Mouse (Mus musculus) induced T-regulatory cell, adult 2 months (primary cell): ENCODE measurements around the gene Lbx1.
A peak's percentile ranks its signal among the peaks of the same experiment; 100 is the strongest.

Source experiments
- DNase-seq: peaks from one replicate; pipeline ENCODE4 v3.0.0-alpha.2; 2012; ENCODE audit warnings: low read depth

Lbx1 gene

DNA sequence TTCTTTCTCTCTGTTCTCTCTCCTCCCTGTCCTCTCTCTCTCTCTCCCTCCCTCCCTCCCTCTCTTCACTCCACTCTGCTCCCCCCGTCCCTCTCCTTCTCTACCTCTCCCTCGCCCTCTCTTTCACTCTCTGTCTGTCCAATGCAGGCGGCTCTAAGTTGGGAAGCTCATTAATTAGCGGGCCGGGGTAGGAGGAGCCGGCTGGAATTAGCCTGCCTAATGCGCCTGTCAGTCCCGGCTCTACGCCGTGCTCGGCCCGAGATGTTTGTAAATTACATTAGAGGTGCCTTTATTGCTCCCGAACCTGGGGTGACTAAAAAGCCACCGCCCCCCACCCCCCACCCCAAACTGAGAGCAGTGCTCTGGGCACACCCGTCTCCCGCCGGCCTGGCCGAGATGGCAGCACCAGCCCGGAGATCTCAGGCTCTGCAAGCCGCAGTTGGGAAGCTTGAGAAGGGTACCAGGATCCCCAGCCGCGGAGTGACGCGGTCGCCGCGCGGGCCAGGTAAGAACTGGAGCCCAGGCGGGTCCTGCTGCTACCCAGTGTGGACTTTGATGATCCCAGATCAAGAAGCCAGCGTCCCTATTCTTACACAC, at the start of gene Lbx1:
Lbx1 (minus strand) TSS at position 47 of the 597 bp plus-strand sequence.
- DNase-seq = peak; percentile 29

GRCm38 (mm10) chr19:45283302-45283701, 47.7 kb upstream of the Lbx1 start:
- DNase-seq = peak; percentile 35

DNA sequence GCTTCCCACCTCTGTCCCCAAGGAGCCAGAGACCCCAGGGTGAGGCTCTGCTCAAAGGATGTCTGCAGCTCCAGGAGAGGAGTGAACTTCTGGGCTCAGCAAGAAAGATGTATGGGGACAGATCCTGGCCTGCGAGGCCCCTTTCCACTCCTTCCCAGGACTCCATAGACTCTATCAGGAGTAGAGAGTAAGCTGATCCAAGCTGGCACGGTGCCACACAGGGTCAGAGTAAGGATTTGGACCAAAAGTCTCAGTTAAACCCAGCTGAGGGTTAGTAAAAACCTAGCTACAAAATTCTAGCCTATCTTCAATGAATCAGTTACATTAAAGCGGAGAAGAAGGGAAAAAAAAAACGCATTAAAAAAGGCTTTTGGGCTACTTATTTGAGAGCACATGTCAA, 40.6 kb upstream of the Lbx1 start:
- no peak for DNase-seq

- no peak for DNase-seq
Measured at GRCm38 (mm10) chr19:45271986-45272385, 36.4 kb upstream of the Lbx1 start.

DNA sequence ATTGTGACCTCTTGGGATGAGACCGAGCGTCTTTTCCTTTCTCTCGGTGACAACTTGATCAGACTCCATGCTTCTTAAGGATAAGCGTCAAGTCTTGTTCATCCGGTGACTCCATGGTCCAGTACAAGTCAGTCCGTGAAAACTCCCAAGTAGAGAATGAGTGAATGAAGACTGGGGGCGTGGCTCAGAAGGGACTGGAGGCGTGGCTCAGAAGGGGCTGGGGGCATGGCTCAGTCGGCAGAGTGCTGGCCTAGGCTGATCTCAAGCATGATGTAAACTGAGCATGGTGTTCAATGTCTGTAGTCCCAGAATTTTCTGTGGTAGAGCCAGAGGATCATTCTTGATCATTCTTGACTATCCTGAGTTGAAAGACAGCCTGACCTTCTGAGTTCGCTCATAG, 27.4 kb upstream of the Lbx1 start:
- DNase-seq = no peak

DNA sequence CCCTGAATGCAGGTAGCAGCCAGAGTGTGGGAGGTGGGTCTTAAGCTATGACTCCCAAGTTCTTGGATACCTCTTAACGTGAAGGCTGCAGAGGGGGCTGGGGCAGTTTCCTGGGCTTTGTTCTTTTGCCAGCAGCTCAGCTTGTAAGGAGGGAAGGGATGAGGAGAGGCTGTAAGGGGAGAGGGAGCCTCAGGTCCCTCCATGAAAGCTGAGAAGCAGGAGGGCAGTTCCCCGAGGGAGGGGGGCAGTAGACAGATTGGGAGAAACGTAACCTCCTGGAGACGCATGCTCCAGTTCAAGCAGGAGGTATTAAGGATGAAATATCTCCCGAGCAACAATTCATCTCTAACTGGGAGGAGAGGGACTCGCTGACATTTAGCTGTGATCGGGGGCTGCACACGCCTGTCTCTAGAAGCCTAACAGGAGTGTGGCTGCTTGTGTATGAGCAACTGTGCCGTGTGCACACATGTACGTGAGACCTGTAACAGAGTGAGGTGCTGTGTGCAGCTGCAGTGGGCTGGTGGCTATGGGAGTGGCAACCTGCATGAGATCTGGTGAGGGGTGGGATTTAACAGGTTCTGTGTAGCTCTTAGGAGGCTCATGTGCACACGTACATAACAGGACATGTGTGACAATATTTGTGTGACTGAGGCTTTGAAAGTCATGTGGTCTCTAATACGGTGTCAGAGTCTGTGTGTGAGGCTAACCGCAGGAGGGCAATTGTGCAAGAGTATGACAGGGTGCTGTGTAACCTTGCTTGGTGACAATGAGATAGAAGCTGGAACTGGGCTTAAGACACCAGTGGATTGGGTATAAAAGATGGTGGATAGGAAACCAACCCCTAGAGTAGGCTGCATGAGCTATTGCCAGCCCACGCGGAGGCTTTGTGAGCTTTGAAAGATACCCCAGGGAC, 22.1 kb upstream of the Lbx1 start:
- no peak for DNase-seq

- DNase-seq = no peak
Measured at GRCm38 (mm10) chr19:45254806-45255205, 19.2 kb upstream of the Lbx1 start.

- DNase-seq = no peak
Measured at GRCm38 (mm10) chr19:45252436-45252835, 16.8 kb upstream of the Lbx1 start.

DNA sequence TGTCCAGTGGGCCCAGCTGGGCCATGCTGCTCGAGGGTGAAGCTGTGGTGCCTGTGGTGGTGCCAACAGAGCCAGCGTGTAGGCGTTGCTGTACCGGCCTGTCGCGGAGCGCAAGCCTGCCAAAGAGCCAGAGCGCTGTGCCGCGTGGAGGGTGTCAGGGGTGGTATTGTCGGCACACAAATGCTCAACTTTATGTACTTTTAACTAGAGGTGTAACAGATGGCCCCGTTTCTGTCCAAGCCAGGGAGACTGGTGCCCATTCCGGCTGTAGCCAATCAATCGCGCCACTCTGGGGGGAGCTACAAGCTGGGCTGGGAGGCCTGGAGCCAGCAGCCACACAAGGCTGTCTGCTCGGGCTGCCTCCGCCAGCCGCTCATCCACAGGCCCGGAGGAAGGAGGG, 13.1 kb upstream of the Lbx1 start:
- no peak for DNase-seq

GRCm38 (mm10) chr19:45243918-45244700, 8.5 kb upstream of the Lbx1 start:
- peak; percentile 63 for DNase-seq

GRCm38 (mm10) chr19:45243264-45243602, 7.6 kb upstream of the Lbx1 start:
- DNase-seq = no peak

- DNase-seq = no peak
Measured at GRCm38 (mm10) chr19:45242348-45243263, 7.0 kb upstream of the Lbx1 start.

DNA sequence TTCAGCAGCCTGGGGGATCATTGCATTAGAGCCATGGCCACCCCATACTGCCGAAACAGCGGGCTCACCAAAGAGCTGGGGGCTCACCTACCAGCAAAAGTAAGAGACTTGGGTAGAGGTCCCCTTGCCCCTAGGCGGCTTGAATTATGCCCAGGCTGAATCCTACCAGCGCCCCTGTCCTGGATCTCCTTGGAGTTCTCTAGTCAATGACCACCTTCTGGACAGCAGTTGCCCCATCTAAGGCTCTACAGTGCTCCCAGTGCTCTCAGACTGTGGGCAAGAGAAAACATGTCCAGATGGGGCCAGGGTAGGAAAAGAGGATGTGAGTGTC, 6.4 kb upstream of the Lbx1 start:
- no peak for DNase-seq

- DNase-seq = no peak
Measured at GRCm38 (mm10) chr19:45240026-45240425, 4.4 kb upstream of the Lbx1 start.

- no peak for DNase-seq
Measured at GRCm38 (mm10) chr19:45239191-45239590, 3.6 kb upstream of the Lbx1 start.

- DNase-seq = no peak
Measured at GRCm38 (mm10) chr19:45237665-45238209, 2.1 kb upstream of the Lbx1 start.

- no peak for DNase-seq
Measured at GRCm38 (mm10) chr19:45237099-45237498, 1.5 kb upstream of the Lbx1 start.

- peak; percentile 62 for DNase-seq
Measured at GRCm38 (mm10) chr19:45236363-45236942, 841 bp upstream of the Lbx1 start.

GRCm38 (mm10) chr19:45235331-45235741, 276 bp downstream of the Lbx1 start:
- peak; percentile 27 for DNase-seq

DNA sequence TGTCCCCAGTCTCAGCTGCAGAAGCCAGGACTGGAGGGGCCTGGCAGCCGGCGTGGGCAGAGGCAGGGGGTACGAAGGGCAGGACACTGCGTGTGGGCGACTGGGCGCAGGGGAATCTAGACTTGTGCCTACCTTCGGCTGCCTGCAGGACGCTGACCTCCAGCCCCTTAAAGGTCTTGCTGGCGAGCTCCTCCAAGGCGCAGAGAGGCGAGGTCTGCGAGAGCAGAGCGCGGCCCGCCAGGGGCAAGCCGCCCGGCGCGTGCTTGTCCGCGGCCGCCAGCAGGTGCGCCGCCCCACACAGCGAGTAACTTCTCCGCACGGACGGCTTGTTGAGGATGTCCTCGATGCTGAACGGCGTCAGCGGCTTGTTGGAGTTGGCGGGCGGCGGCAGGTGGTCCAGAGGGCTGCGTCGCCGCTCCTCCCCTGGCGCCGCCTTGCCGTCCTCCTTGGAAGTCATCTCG, 811 bp downstream of the Lbx1 start:
- no peak for DNase-seq

- peak; percentile 37 for DNase-seq
Measured at GRCm38 (mm10) chr19:45234191-45234770, 1.3 kb downstream of the Lbx1 start.
